Mouse (Mus musculus): ENCODE measurements around the gene Sf3b6.

DNA sequence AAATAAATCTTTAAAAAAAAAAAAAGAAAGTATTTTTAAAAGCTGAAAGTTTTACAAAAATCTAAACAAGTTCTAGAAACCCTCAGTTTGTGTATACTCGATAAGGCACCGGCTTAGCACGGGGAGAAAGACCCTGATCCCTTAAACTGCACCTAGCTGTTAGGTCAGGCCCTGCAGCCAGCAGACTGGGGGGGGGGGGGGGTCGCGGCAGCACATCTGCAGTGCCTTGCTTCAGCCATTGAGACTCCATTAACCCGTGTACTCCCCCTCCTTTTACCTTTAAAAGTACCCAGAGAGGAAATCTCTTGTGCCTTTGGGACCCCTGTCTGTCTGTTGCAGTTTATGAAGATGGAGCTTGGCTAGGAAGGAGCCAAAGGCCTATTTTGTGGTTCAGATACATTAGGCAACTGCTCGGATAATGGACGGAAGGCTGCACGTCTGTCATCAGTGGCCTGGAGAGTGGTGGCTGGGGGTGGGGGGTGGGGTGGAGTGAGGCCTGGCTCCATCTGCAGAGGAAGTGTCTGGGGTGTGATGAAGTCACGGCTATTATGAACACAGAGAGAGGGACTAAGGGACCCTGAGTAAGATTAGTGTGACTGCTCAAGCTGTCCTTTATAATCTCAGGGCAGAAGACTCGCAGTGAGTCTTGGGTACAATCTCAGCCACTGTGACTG lies 42.0 kb downstream of the Sf3b6 start:
- TF ChIP-seq CTCF (conservative IDR thresholded peaks at IDR 0.05; ENCODE audit: insufficient read depth, insufficient read length, low read depth, low read length) = no peak
- TF ChIP-seq POLR2A (IDR thresholded peaks at IDR 0.05; ENCODE audit: low read depth, low read length) = no peak
